In genomic region chr11:58301837-58302754, GRCm38 (mm10) we compare ENCODE assay signal across 8 mouse cellular contexts. TPM values are rescaled to one million over a fixed set of nuclear protein-coding genes. Genes with fewer than 3 reads are reported as not detected.
DNase-seq lines count a peak whose midpoint lies in the region; ATAC-seq and TF ChIP-seq lines count a peak whose summit lies in the region.

No protein-coding gene starts in this region.

- H3K4me1 ChIP-seq in hindbrain, postnatal 0 days (ENCODE audit: insufficient read depth, low read length), result peaks cover 5% of the 10 kb centered on the region; the same call in 1 of the 2 replicates

- no peaks in the 10 kb centered on the region for H3K27me3 ChIP-seq in hindbrain, postnatal 0 days (ENCODE audit: insufficient read depth, low read length)

- H3K27ac ChIP-seq in gastrocnemius, adult 2 months, result peak overlapping the region; percentile 89
- peak overlapping the region; percentile 73 for H3K27ac ChIP-seq in hindbrain, postnatal 0 days
- peak overlapping the region; percentile 76 for H3K27ac ChIP-seq in left cerebral cortex, adult 2 months

- peak; percentile 96 for DNase-seq in ZHBTc4 (ENCODE audit: low read depth, low spot score)
- DNase-seq in gastrocnemius, adult 2 months, result peak; percentile 93
- peak; percentile 97 for DNase-seq in hindbrain, postnatal 0 days (ENCODE audit: low spot score)
- DNase-seq in left cerebral cortex, adult 2 months (ENCODE audit: extremely low spot score in 1 of 2, low spot score in 2 of 2), result peak; percentile 97 to 100
- DNase-seq in right cerebral cortex, adult 2 months (ENCODE audit: low spot score in 2 of 2), result peak; percentile 99 to 100
- DNase-seq in urinary bladder, postnatal 14 days (ENCODE audit: low spot score), result peak; percentile 95

- peak; percentile 94; the same call in 1 of the 2 replicates for TF ChIP-seq CTCF in gastrocnemius, adult 2 months (IDR thresholded peaks at IDR 0.05)
- peak; percentile 89 for TF ChIP-seq CTCF in hindbrain, postnatal 0 days (IDR thresholded peaks at IDR 0.05; ENCODE audit: low read depth)
- peak; percentile 76 for TF ChIP-seq CTCF in left cerebral cortex, adult 2 months (IDR thresholded peaks at IDR 0.05)

- WGBS in hindbrain, postnatal 0 days, result under 1% methylated on average over 36 of the region's 36 CpGs

- intact Hi-C loops in gastrocnemius, adult 2 months (cut with DNase I), result loop anchor here (1.0 to 5.0 kb wide), 3 partner anchors 28 to 131 kb away; partner anchors contain the start of genes Mrpl22, Sh3bp5l and Zfp672
- intact Hi-C loops in left cerebral cortex, adult 2 months (cut with DNase I), result loop anchor here (1.0 to 10.0 kb wide), 7 partner anchors 21 to 293 kb away; partner anchors contain the start of genes Cnot8, Igtp, Irgm2 and Larp1

- H3K4me3 ChIP-seq in gastrocnemius, adult 2 months, result peak overlapping the region; percentile 87
- H3K4me3 ChIP-seq in hindbrain, postnatal 0 days (ENCODE audit: low read length), result peak overlapping the region; percentile 63
- H3K4me3 ChIP-seq in left cerebral cortex, adult 2 months, result peak overlapping the region; percentile 79

- H3K9ac ChIP-seq in hindbrain, postnatal 0 days (replicated peaks; ENCODE audit: low read length), result peak overlapping the region; percentile 42

- no peaks in the 10 kb centered on the region for H3K9me3 ChIP-seq in hindbrain, postnatal 0 days (ENCODE audit: low read length)

- ATAC-seq in common myeloid progenitor, adult 5-6 weeks (replicated peaks; ENCODE audit: low read depth, poor library complexity, severe bottlenecking), result peak; percentile 85
- ATAC-seq in hindbrain, postnatal 0 days, result peak; percentile 92
- peak; percentile 83 for ATAC-seq in megakaryocyte, adult 5-6 weeks (ENCODE audit: poor library complexity, severe bottlenecking)

- H3K36me3 ChIP-seq in hindbrain, postnatal 0 days (ENCODE audit: insufficient read depth, low read length), result no peaks in the 10 kb centered on the region

- peak overlapping the region; percentile 68 for H3K4me2 ChIP-seq in hindbrain, postnatal 0 days (ENCODE audit: low read depth, low read length)

RNA-seq across cellular contexts. Expression of gene Zfp692, which starts 4.8 kb away (rescaled TPM):
- total RNA-seq in common myeloid progenitor, adult 5-6 weeks (2017), result 15.8 and 19.3 TPM in 2 replicates
- 1 to 10 TPM; 4.1 to 5.0 TPM for total RNA-seq in gastrocnemius, adult 2 months (2021)
- 23.9 and 27.8 TPM in 2 replicates for total RNA-seq in hindbrain, postnatal 0 days (2014; rRNA removed)
- 19.7 and 21.9 TPM in 2 replicates for polyA plus RNA-seq in hindbrain, postnatal 0 days (2015; fragmentation: Nextera tagmentation; extraction: Ambion mirVana)
- total RNA-seq in left cerebral cortex, adult 2 months (2021), result 10 to 100 TPM; 31.4 to 31.9 TPM
- 5.6 and 9.7 TPM in 2 replicates for total RNA-seq in megakaryocyte, adult 5-6 weeks (2015)
- total RNA-seq in megakaryocyte, adult 5-6 weeks (2017), result 8.6 and 9.2 TPM in 2 replicates

RNA-seq across cellular contexts. Expression of gene 4930438A08Rik, which starts 27.5 kb away (rescaled TPM):
- total RNA-seq in common myeloid progenitor, adult 5-6 weeks (2017), result 0.41 and 0.92 TPM in 2 replicates
- total RNA-seq in gastrocnemius, adult 2 months (2021), result not detected
- total RNA-seq in hindbrain, postnatal 0 days (2014; rRNA removed), result not detected in 2 replicates
- polyA plus RNA-seq in hindbrain, postnatal 0 days (2015; fragmentation: Nextera tagmentation; extraction: Ambion mirVana), result not detected in 2 replicates
- not detected for total RNA-seq in left cerebral cortex, adult 2 months (2021)
- 12.5 and 18.7 TPM in 2 replicates for total RNA-seq in megakaryocyte, adult 5-6 weeks (2015)
- 23.6 and 30.1 TPM in 2 replicates for total RNA-seq in megakaryocyte, adult 5-6 weeks (2017)

RNA-seq across cellular contexts. Expression of gene Zfp672, which starts 28.0 kb away (rescaled TPM):
- total RNA-seq in common myeloid progenitor, adult 5-6 weeks (2017), result 23.0 and 25.8 TPM in 2 replicates
- total RNA-seq in gastrocnemius, adult 2 months (2021), result 10 to 100 TPM; 43.1 to 44.6 TPM
- 36.3 and 42.9 TPM in 2 replicates for total RNA-seq in hindbrain, postnatal 0 days (2014; rRNA removed)
- polyA plus RNA-seq in hindbrain, postnatal 0 days (2015; fragmentation: Nextera tagmentation; extraction: Ambion mirVana), result 43.8 TPM in 2 replicates
- 10 to 100 TPM; 46.2 to 49.7 TPM for total RNA-seq in left cerebral cortex, adult 2 months (2021)
- 26.9 and 28.8 TPM in 2 replicates for total RNA-seq in megakaryocyte, adult 5-6 weeks (2015)
- total RNA-seq in megakaryocyte, adult 5-6 weeks (2017), result 14.7 and 19.2 TPM in 2 replicates

RNA-seq across cellular contexts. Expression of gene Sh3bp5l, which starts 28.4 kb away (rescaled TPM):
- 12.7 and 13.5 TPM in 2 replicates for total RNA-seq in common myeloid progenitor, adult 5-6 weeks (2017)
- total RNA-seq in gastrocnemius, adult 2 months (2021), result 10 to 100 TPM; 21.2 to 23.5 TPM
- 51.8 and 55.4 TPM in 2 replicates for total RNA-seq in hindbrain, postnatal 0 days (2014; rRNA removed)
- 39.7 and 40.3 TPM in 2 replicates for polyA plus RNA-seq in hindbrain, postnatal 0 days (2015; fragmentation: Nextera tagmentation; extraction: Ambion mirVana)
- total RNA-seq in left cerebral cortex, adult 2 months (2021), result 10 to 100 TPM; 53.5 to 59.2 TPM
- 3.8 and 4.1 TPM in 2 replicates for total RNA-seq in megakaryocyte, adult 5-6 weeks (2015)
- 13.6 and 20.5 TPM in 2 replicates for total RNA-seq in megakaryocyte, adult 5-6 weeks (2017)

Comparison
In these comparisons a context has a peak if more than half of its experiments do, and no peak if none do; other contexts are left out.
1. Peak in every context shown above with its lines: DNase-seq, ATAC-seq, H3K4me3 ChIP-seq and H3K27ac ChIP-seq.